Mouse (Mus musculus): ENCODE measurements around the gene Pmis2. TPM values are rescaled to one million over a fixed set of nuclear protein-coding genes. Genes with fewer than 3 reads are reported as not detected.
A peak's percentile ranks its signal among the peaks of the same experiment; 100 is the strongest.

The Pmis2 gene
- polyA plus RNA-seq, 1 experiment from 2014 or later = not detected

DNA sequence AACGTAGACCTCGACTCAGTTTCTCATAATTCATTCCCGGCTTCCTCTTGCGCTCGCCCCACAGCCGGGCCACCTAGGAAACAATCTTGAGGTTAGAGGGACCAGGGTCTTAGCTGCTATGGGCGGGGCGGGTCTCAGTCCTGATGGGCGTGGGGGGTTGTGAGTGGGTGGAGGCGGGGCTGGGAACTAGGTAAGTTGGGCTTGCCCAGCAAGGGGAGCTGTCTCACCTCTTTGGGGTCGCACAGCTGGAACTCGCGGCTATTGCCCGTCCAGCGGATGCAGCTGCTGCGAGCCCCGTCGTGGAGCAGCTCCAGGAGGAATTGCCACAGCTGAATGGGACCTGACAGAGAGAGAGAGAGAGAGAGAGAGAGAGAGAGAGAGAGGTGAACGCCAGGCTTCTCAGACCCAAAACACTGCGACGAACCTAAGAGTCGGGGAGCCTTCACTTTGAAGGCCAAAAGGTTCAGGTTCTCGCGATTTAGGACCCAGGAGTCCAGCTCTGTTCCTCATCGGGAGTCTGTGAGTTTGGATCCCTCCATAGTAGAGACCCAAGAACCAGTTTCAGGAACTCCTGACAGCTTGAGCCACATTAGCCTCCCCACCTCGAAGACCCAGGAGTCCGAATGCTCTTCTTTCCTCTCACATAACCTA lies 37.5 kb downstream of the Pmis2 start:
- 10% methylated on average over 27 of the region's 27 CpGs for WGBS
- H3K9ac ChIP-seq (ENCODE audit: low read length) = no peak overlapping the region
- H3K36me3 ChIP-seq (ENCODE audit: control insufficient read depth, insufficient read depth, low read length) = no peaks in the 10 kb centered on the region
- 0 out of 4 replicates have a peak overlapping the region, but pooled peaks of 1 of the 2 experiments have one; percentile 9 for H3K4me3 ChIP-seq (ENCODE audit: control insufficient read depth in 1 of 2, insufficient read depth in 1 of 2, low read depth in 1 of 2, low read length in 2 of 2)
- H3K27ac ChIP-seq (replicated peaks in 1 of 2; ENCODE audit: control insufficient read depth in 1 of 2, insufficient read depth in 1 of 2, low read depth in 2 of 2, low read length in 2 of 2) = no peak overlapping the region
- H3K4me2 ChIP-seq (ENCODE audit: low read length) = no peak overlapping the region
- H3K27me3 ChIP-seq (ENCODE audit: control insufficient read depth, insufficient read depth, low read length) = peaks cover 43% of the 10 kb centered on the region
- peaks cover 10 to 12% of the 10 kb centered on the region in 2 experiments; a peak in 2 of 4 replicates for H3K4me1 ChIP-seq (ENCODE audit: control insufficient read depth in 2 of 2, insufficient read depth in 2 of 2, low read length in 2 of 2)
- ATAC-seq (ENCODE audit: insufficient number of reproducible peaks, insufficient read depth, low FRiP score, low read depth) = no peak
- H3K9me3 ChIP-seq (ENCODE audit: control insufficient read depth, low read length) = no peaks in the 10 kb centered on the region

DNA sequence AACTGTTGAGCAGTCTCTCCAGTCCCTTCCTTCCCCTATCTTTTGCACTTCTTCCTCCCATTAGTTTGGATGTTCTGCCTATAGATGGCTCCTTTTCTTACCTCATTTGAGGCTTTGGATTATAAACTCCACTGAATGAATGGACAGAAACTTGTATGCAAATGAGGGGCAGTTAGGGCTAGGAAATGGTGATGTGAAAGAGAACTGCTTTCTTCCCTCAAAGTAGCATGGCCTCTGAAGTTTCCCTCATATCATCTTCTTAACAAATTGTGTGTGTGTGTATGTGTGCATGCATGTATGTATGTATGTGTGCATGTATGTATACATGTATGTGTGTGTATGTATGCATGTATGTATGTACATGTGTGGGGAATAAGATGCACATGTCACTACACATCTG lies 42.4 kb downstream of the Pmis2 start:
- peaks cover 19% of the 10 kb centered on the region for H3K27me3 ChIP-seq (ENCODE audit: control insufficient read depth, insufficient read depth, low read length)
- ATAC-seq (ENCODE audit: insufficient number of reproducible peaks, insufficient read depth, low FRiP score, low read depth) = no peak

DNA sequence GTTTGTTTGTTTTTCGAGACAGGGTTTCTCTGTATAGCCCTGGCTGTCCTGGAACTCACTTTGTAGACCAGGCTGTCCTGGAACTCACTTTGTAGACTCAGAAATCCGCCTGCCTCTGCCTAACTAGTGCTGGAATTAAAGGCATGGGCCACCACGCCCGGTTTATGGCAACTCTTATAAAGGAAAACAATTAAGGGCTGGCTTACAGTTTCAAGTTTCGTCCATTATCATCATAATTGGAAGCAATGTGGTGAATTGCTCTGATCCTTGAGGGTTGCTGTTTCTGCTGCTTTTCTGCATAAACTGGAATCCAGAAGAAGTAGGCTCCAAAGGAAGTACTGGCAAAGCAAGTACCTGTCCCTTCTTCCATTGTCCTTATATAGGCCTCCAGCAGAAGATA lies 44.8 kb downstream of the Pmis2 start:
- Histone ChIP-seq H3K36me3 (ENCODE audit: control insufficient read depth, insufficient read depth, low read length) (peaks cover 29% of the 10 kb centered on the region), H3K4me3 (ENCODE audit: control insufficient read depth in 1 of 2, insufficient read depth in 1 of 2, low read depth in 1 of 2, low read length in 2 of 2) (no peak overlapping the region), H3K4me1 (ENCODE audit: control insufficient read depth in 2 of 2, insufficient read depth in 2 of 2, low read length in 2 of 2) (peaks cover 3 to 9% of the 10 kb centered on the region in 2 experiments; a peak in 3 of 4 replicates), H3K27me3 (ENCODE audit: control insufficient read depth, insufficient read depth, low read length) (no peaks in the 10 kb centered on the region; the same call in 1 of the 2 replicates), H3K27ac (replicated peaks in 1 of 2; ENCODE audit: control insufficient read depth in 1 of 2, insufficient read depth in 1 of 2, low read depth in 2 of 2, low read length in 2 of 2) (no peak overlapping the region), H3K9me3 (ENCODE audit: control insufficient read depth, low read length) (no peaks in the 10 kb centered on the region), H3K4me2 (ENCODE audit: low read length) (no peak overlapping the region; the same call in 1 of the 2 replicates), H3K9ac (ENCODE audit: low read length) (no peak overlapping the region)
- WGBS = 81% methylated on average over 5 of the region's 5 CpGs
- ATAC-seq (ENCODE audit: insufficient number of reproducible peaks, insufficient read depth, low FRiP score, low read depth) = no peak

More for the DNA sequence above, 42.4 kb downstream of the Pmis2 start:
- H3K36me3 ChIP-seq (ENCODE audit: control insufficient read depth, insufficient read depth, low read length) = peaks cover 6% of the 10 kb centered on the region
- H3K9ac ChIP-seq (ENCODE audit: low read length) = no peak overlapping the region
- no peaks in the 10 kb centered on the region for H3K9me3 ChIP-seq (ENCODE audit: control insufficient read depth, low read length)
- H3K4me1 ChIP-seq (ENCODE audit: control insufficient read depth in 2 of 2, insufficient read depth in 2 of 2, low read length in 2 of 2) = peaks cover 0 to 10% of the 10 kb centered on the region in 2 experiments; a peak in 3 of 4 replicates
- H3K4me3 ChIP-seq (ENCODE audit: control insufficient read depth in 1 of 2, insufficient read depth in 1 of 2, low read depth in 1 of 2, low read length in 2 of 2) = no peak overlapping the region
- H3K4me2 ChIP-seq (ENCODE audit: low read length) = no peak overlapping the region
- H3K27ac ChIP-seq (replicated peaks in 1 of 2; ENCODE audit: control insufficient read depth in 1 of 2, insufficient read depth in 1 of 2, low read depth in 2 of 2, low read length in 2 of 2) = no peak overlapping the region

DNA sequence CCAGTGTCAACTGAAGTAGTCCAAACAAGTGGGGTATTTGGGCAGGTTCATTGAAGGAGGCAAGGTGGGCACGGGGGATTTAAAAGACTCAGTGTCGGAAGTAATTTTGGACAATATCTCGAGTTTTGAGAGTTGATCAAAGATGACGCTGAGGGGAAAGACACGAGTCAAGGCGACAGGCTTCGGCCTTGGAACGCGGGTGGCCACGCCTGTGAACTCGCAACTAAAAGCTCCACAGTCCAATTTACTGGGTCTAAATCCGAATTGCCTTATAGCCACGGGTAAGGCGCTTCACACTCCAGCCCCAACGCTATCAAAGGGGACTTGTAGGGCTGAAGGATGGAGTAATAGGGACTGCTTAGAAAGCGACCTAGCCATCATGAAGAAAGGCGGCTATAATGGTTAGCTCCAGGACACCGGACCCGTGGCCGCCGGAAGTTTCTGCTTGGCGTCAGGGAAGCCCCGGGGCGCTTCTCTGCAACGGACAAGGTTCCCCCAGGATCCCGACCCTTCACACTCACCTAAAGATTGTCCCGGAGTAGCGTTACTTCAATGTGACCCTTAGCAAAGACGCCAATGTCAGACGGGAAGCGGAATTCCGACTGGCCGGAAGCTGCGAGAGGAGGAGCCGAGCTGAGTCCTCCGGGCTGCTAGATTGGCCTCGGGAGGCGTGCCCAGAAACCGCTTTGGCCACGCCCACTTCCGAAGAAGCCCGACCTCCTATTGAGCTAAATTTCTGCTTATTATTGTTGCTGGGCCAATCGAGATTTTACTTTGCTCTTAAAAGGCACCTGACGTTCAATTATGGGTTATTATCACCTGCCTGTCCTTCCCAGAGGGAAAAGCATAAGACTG lies 45.6 kb downstream of the Pmis2 start, which contains the start of gene Cox6b1:
Cox6b1 (minus strand) TSS at position 622 of the 855 bp plus-strand sequence.
- Histone ChIP-seq H3K9ac (ENCODE audit: low read length) (peak within 1 kb of the TSS; percentile 86), H3K9me3 (ENCODE audit: control insufficient read depth, low read length) (no peaks in the 10 kb centered on the region), H3K4me3 (ENCODE audit: control insufficient read depth in 1 of 2, insufficient read depth in 1 of 2, low read depth in 1 of 2, low read length in 2 of 2) (peak within 1 kb of the TSS; percentile 70 to 91), H3K4me1 (ENCODE audit: control insufficient read depth in 2 of 2, insufficient read depth in 2 of 2, low read length in 2 of 2) (peaks cover 3 to 9% of the 10 kb centered on the region in 2 experiments; a peak in 3 of 4 replicates), H3K27ac (replicated peaks in 1 of 2; ENCODE audit: control insufficient read depth in 1 of 2, insufficient read depth in 1 of 2, low read depth in 2 of 2, low read length in 2 of 2) (peak within 1 kb of the TSS; percentile 75 to 76), H3K36me3 (ENCODE audit: control insufficient read depth, insufficient read depth, low read length) (peaks cover 38% of the 10 kb centered on the region), H3K4me2 (ENCODE audit: low read length) (peak within 1 kb of the TSS; percentile 72), H3K27me3 (ENCODE audit: control insufficient read depth, insufficient read depth, low read length) (no peaks in the 10 kb centered on the region; the same call in 1 of the 2 replicates)
- peak; percentile 88 for ATAC-seq (ENCODE audit: insufficient number of reproducible peaks, insufficient read depth, low FRiP score, low read depth)
- WGBS = under 1% methylated on average over 44 of the region's 44 CpGs

Other genes starting within 250 kb of the Pmis2 start
- gene Nfkbid, start 249.9 kb downstream of the Pmis2 start, polyA plus RNA-seq (2014; fragmentation: Nextera tagmentation; extraction: Ambion mirVana) = 1.00 and 1.1 TPM in 2 replicates
- gene Aplp1, start 226.1 kb downstream of the Pmis2 start, polyA plus RNA-seq (2014; fragmentation: Nextera tagmentation; extraction: Ambion mirVana) = 14.7 and 21.2 TPM in 2 replicates
- 0.05 and 0.26 TPM in 2 replicates for gene Kirrel2, start 213.9 kb downstream of the Pmis2 start, polyA plus RNA-seq (2014; fragmentation: Nextera tagmentation; extraction: Ambion mirVana)
- gene Nphs1, start 213.3 kb downstream of the Pmis2 start, polyA plus RNA-seq (2014; fragmentation: Nextera tagmentation; extraction: Ambion mirVana) = 0.08 and 0.14 TPM in 2 replicates
- not detected in 2 replicates for gene Prodh2, start 178.0 kb downstream of the Pmis2 start, polyA plus RNA-seq (2014; fragmentation: Nextera tagmentation; extraction: Ambion mirVana)
- 7.2 and 9.0 TPM in 2 replicates for gene Arhgap33, start 136.5 kb downstream of the Pmis2 start, polyA plus RNA-seq (2014; fragmentation: Nextera tagmentation; extraction: Ambion mirVana)
- gene Hspb6, start 119.4 kb downstream of the Pmis2 start, polyA plus RNA-seq (2014; fragmentation: Nextera tagmentation; extraction: Ambion mirVana) = 141 and 155 TPM in 2 replicates
- 11.0 and 11.6 TPM in 2 replicates for gene Proser3, start 119.3 kb downstream of the Pmis2 start, polyA plus RNA-seq (2014; fragmentation: Nextera tagmentation; extraction: Ambion mirVana)
- gene Lin37, start 111.8 kb downstream of the Pmis2 start, polyA plus RNA-seq (2014; fragmentation: Nextera tagmentation; extraction: Ambion mirVana) = 27.4 and 31.3 TPM in 2 replicates
- 110 and 115 TPM in 2 replicates for gene U2af1l4, start 108.3 kb downstream of the Pmis2 start, polyA plus RNA-seq (2014; fragmentation: Nextera tagmentation; extraction: Ambion mirVana)
- 5.0 and 5.3 TPM in 2 replicates for gene Gm49396, start 108.3 kb downstream of the Pmis2 start, polyA plus RNA-seq (2014; fragmentation: Nextera tagmentation; extraction: Ambion mirVana)
- 101 and 107 TPM in 2 replicates for gene Psenen, start 108.0 kb downstream of the Pmis2 start, polyA plus RNA-seq (2014; fragmentation: Nextera tagmentation; extraction: Ambion mirVana)
- 2.4 and 2.7 TPM in 2 replicates for gene Igflr1, start 106.2 kb downstream of the Pmis2 start, polyA plus RNA-seq (2014; fragmentation: Nextera tagmentation; extraction: Ambion mirVana)
- gene Kmt2b, start 82.9 kb downstream of the Pmis2 start, polyA plus RNA-seq (2014; fragmentation: Nextera tagmentation; extraction: Ambion mirVana) = 8.0 and 9.7 TPM in 2 replicates
- gene Zbtb32, start 72.7 kb downstream of the Pmis2 start, polyA plus RNA-seq (2014; fragmentation: Nextera tagmentation; extraction: Ambion mirVana) = 0.11 and 0.19 TPM in 2 replicates
- 0.32 TPM in 1 of 2 replicates, not detected in the other for gene Upk1a, start 58.8 kb downstream of the Pmis2 start, polyA plus RNA-seq (2014; fragmentation: Nextera tagmentation; extraction: Ambion mirVana)
- 2,519 and 2,589 TPM in 2 replicates for gene Cox6b1, start 45.5 kb downstream of the Pmis2 start, polyA plus RNA-seq (2014; fragmentation: Nextera tagmentation; extraction: Ambion mirVana)
- gene Etv2, start 35.8 kb downstream of the Pmis2 start, polyA plus RNA-seq (2014; fragmentation: Nextera tagmentation; extraction: Ambion mirVana) = 0.19 TPM in 1 of 2 replicates, not detected in the other
- gene Rbm42, start 21.3 kb downstream of the Pmis2 start, polyA plus RNA-seq (2014; fragmentation: Nextera tagmentation; extraction: Ambion mirVana) = 72.5 and 75.5 TPM in 2 replicates
- gene Haus5, start 6.6 kb downstream of the Pmis2 start, polyA plus RNA-seq (2014; fragmentation: Nextera tagmentation; extraction: Ambion mirVana) = 26.1 and 27.6 TPM in 2 replicates
- 1.3 and 2.8 TPM in 2 replicates for gene 2200002J24Rik, start 27.3 kb upstream of the Pmis2 start, polyA plus RNA-seq (2014; fragmentation: Nextera tagmentation; extraction: Ambion mirVana)
- gene Atp4a, start 40.6 kb upstream of the Pmis2 start, polyA plus RNA-seq (2014; fragmentation: Nextera tagmentation; extraction: Ambion mirVana) = 0.22 and 0.42 TPM in 2 replicates
- 205 and 215 TPM in 2 replicates for gene Tmem147, start 57.9 kb upstream of the Pmis2 start, polyA plus RNA-seq (2014; fragmentation: Nextera tagmentation; extraction: Ambion mirVana)
- 0.43 and 0.44 TPM in 2 replicates for gene Gapdhs, start 72.1 kb upstream of the Pmis2 start, polyA plus RNA-seq (2014; fragmentation: Nextera tagmentation; extraction: Ambion mirVana)
- 0.57 and 0.84 TPM in 2 replicates for gene Sbsn, start 79.9 kb upstream of the Pmis2 start, polyA plus RNA-seq (2014; fragmentation: Nextera tagmentation; extraction: Ambion mirVana)
- 0.81 and 1.5 TPM in 2 replicates for gene Dmkn, start 92.2 kb upstream of the Pmis2 start, polyA plus RNA-seq (2014; fragmentation: Nextera tagmentation; extraction: Ambion mirVana)
- gene Krtdap, start 116.3 kb upstream of the Pmis2 start, polyA plus RNA-seq (2014; fragmentation: Nextera tagmentation; extraction: Ambion mirVana) = 1.1 TPM in 1 of 2 replicates, not detected in the other
- 0.16 TPM in 1 of 2 replicates, not detected in the other for gene Ffar2, start 152.2 kb upstream of the Pmis2 start, polyA plus RNA-seq (2014; fragmentation: Nextera tagmentation; extraction: Ambion mirVana)
- not detected in 2 replicates for gene Ffar3, start 184.6 kb upstream of the Pmis2 start, polyA plus RNA-seq (2014; fragmentation: Nextera tagmentation; extraction: Ambion mirVana)
- not detected in 2 replicates for gene Ffar1, start 190.0 kb upstream of the Pmis2 start, polyA plus RNA-seq (2014; fragmentation: Nextera tagmentation; extraction: Ambion mirVana)
- 0.16 TPM in 1 of 2 replicates, not detected in the other for gene Cd22, start 208.7 kb upstream of the Pmis2 start, polyA plus RNA-seq (2014; fragmentation: Nextera tagmentation; extraction: Ambion mirVana)
- gene Mag, start 243.3 kb upstream of the Pmis2 start, polyA plus RNA-seq (2014; fragmentation: Nextera tagmentation; extraction: Ambion mirVana) = 0.15 TPM in 1 of 2 replicates, not detected in the other